Mouse (Mus musculus): ENCODE data around the gene Sec11a. TPM values are rescaled to one million over a fixed set of nuclear protein-coding genes. Genes with fewer than 3 reads are reported as not detected.

Gene Sec11a
- total and polyA plus RNA-seq, 2 experiments from 2014 or later = 48.1 to 140 TPM

GRCm38 (mm10) chr7:80897721-80898120, 49.9 kb downstream of the Sec11a start:
- Histone ChIP-seq H3K9me3 (ENCODE audit: low read length) (no peaks in the 10 kb centered on the region), H3K9ac (replicated peaks; ENCODE audit: low read length) (no peak overlapping the region), H3K4me1 (ENCODE audit: insufficient read depth, low read length) (no peaks in the 10 kb centered on the region), H3K27ac (no peak overlapping the region), H3K27me3 (ENCODE audit: insufficient read depth, low read length) (no peaks in the 10 kb centered on the region), H3K4me2 (ENCODE audit: low read depth, low read length) (no peak overlapping the region), H3K4me3 (ENCODE audit: low read length) (no peak overlapping the region), H3K36me3 (ENCODE audit: insufficient read depth, low read length) (peaks cover 8% of the 10 kb centered on the region)
- no peak for ATAC-seq
- 94% methylated on average over 4 of the region's 4 CpGs for WGBS
- TF ChIP-seq CTCF (IDR thresholded peaks at IDR 0.05; ENCODE audit: low read depth) = no peak
- DNase-seq (ENCODE audit: low spot score) = no peak

GRCm38 (mm10) chr7:80897134-80897533, 50.4 kb downstream of the Sec11a start:
- no peak for TF ChIP-seq CTCF (IDR thresholded peaks at IDR 0.05; ENCODE audit: low read depth)
- H3K4me1 ChIP-seq (ENCODE audit: insufficient read depth, low read length) = no peaks in the 10 kb centered on the region
- peaks cover 12% of the 10 kb centered on the region for H3K36me3 ChIP-seq (ENCODE audit: insufficient read depth, low read length)
- DNase-seq (ENCODE audit: low spot score) = no peak
- H3K27ac ChIP-seq = no peak overlapping the region
- WGBS = 88% methylated on average over 7 of the region's 7 CpGs
- no peaks in the 10 kb centered on the region for H3K9me3 ChIP-seq (ENCODE audit: low read length)
- no peak overlapping the region for H3K4me2 ChIP-seq (ENCODE audit: low read depth, low read length)
- H3K4me3 ChIP-seq (ENCODE audit: low read length) = no peak overlapping the region
- no peak for ATAC-seq
- no peak overlapping the region for H3K9ac ChIP-seq (replicated peaks; ENCODE audit: low read length)
- no peaks in the 10 kb centered on the region for H3K27me3 ChIP-seq (ENCODE audit: insufficient read depth, low read length)

- Histone ChIP-seq H3K27me3 (ENCODE audit: insufficient read depth, low read length) (no peaks in the 10 kb centered on the region), H3K4me1 (ENCODE audit: insufficient read depth, low read length) (no peaks in the 10 kb centered on the region), H3K9ac (replicated peaks; ENCODE audit: low read length) (no peak overlapping the region), H3K4me2 (ENCODE audit: low read depth, low read length) (no peak overlapping the region), H3K36me3 (ENCODE audit: insufficient read depth, low read length) (peaks cover 22% of the 10 kb centered on the region), H3K9me3 (ENCODE audit: low read length) (no peaks in the 10 kb centered on the region), H3K4me3 (ENCODE audit: low read length) (no peak overlapping the region), H3K27ac (no peak overlapping the region)
- DNase-seq (ENCODE audit: low spot score) = no peak
- ATAC-seq = no peak
- 93% methylated on average over 14 of the region's 14 CpGs for WGBS
- no peak for TF ChIP-seq CTCF (IDR thresholded peaks at IDR 0.05; ENCODE audit: low read depth)
These were observed 52.6 kb downstream of the Sec11a start for GRCm38 (mm10) chr7:80894815-80895519.

- Histone ChIP-seq H3K4me3 (ENCODE audit: low read length) (no peak overlapping the region), H3K27ac (peak overlapping the region; percentile 21; the same call in 1 of the 2 replicates), H3K9ac (replicated peaks; ENCODE audit: low read length) (no peak overlapping the region), H3K4me2 (ENCODE audit: low read depth, low read length) (no peak overlapping the region), H3K9me3 (ENCODE audit: low read length) (no peaks in the 10 kb centered on the region), H3K27me3 (ENCODE audit: insufficient read depth, low read length) (no peaks in the 10 kb centered on the region), H3K4me1 (ENCODE audit: insufficient read depth, low read length) (no peaks in the 10 kb centered on the region), H3K36me3 (ENCODE audit: insufficient read depth, low read length) (peaks cover 25% of the 10 kb centered on the region)
- DNase-seq (ENCODE audit: low spot score) = no peak
- 70% methylated on average over 7 of the region's 7 CpGs for WGBS
- ATAC-seq = no peak
- TF ChIP-seq CTCF (IDR thresholded peaks at IDR 0.05; ENCODE audit: low read depth) = no peak
These were observed 53.4 kb downstream of the Sec11a start for GRCm38 (mm10) chr7:80894196-80894595.

GRCm38 (mm10) chr7:80893753-80894129, 53.8 kb downstream of the Sec11a start:
- Histone ChIP-seq H3K9me3 (ENCODE audit: low read length) (no peaks in the 10 kb centered on the region), H3K27ac (peak overlapping the region; percentile 21; the same call in 1 of the 2 replicates), H3K27me3 (ENCODE audit: insufficient read depth, low read length) (no peaks in the 10 kb centered on the region), H3K36me3 (ENCODE audit: insufficient read depth, low read length) (peaks cover 25% of the 10 kb centered on the region), H3K4me3 (ENCODE audit: low read length) (no peak overlapping the region), H3K4me2 (ENCODE audit: low read depth, low read length) (no peak overlapping the region), H3K9ac (replicated peaks; ENCODE audit: low read length) (no peak overlapping the region), H3K4me1 (ENCODE audit: insufficient read depth, low read length) (no peaks in the 10 kb centered on the region)
- no peak for TF ChIP-seq CTCF (IDR thresholded peaks at IDR 0.05; ENCODE audit: low read depth)
- ATAC-seq (no peak), DNase-seq (ENCODE audit: low spot score) (no peak)
- WGBS = 68% methylated on average over 6 of the region's 6 CpGs

- Histone ChIP-seq H3K4me1 (ENCODE audit: insufficient read depth, low read length) (no peaks in the 10 kb centered on the region), H3K27ac (peak overlapping the region; percentile 21; the same call in 1 of the 2 replicates), H3K4me3 (ENCODE audit: low read length) (no peak overlapping the region), H3K36me3 (ENCODE audit: insufficient read depth, low read length) (peaks cover 25% of the 10 kb centered on the region), H3K9me3 (ENCODE audit: low read length) (no peaks in the 10 kb centered on the region), H3K4me2 (ENCODE audit: low read depth, low read length) (no peak overlapping the region), H3K9ac (replicated peaks; ENCODE audit: low read length) (no peak overlapping the region), H3K27me3 (ENCODE audit: insufficient read depth, low read length) (no peaks in the 10 kb centered on the region)
- 85% methylated on average over 15 of the region's 15 CpGs for WGBS
- no peak for ATAC-seq
- DNase-seq (ENCODE audit: low spot score) = no peak
- no peak for TF ChIP-seq CTCF (IDR thresholded peaks at IDR 0.05; ENCODE audit: low read depth)
These were observed 54.4 kb downstream of the Sec11a start for GRCm38 (mm10) chr7:80893086-80893752.

GRCm38 (mm10) chr7:80889841-80890241, 57.7 kb downstream of the Sec11a start:
- Histone ChIP-seq H3K9me3 (ENCODE audit: low read length) (no peaks in the 10 kb centered on the region), H3K9ac (replicated peaks; ENCODE audit: low read length) (no peak overlapping the region), H3K27ac (peak overlapping the region; percentile 65), H3K36me3 (ENCODE audit: insufficient read depth, low read length) (peaks cover 21% of the 10 kb centered on the region), H3K4me2 (ENCODE audit: low read depth, low read length) (no peak overlapping the region), H3K27me3 (ENCODE audit: insufficient read depth, low read length) (no peaks in the 10 kb centered on the region), H3K4me1 (ENCODE audit: insufficient read depth, low read length) (no peaks in the 10 kb centered on the region), H3K4me3 (ENCODE audit: low read length) (no peak overlapping the region)
- ATAC-seq (no peak), DNase-seq (ENCODE audit: low spot score) (no peak)
- no peak for TF ChIP-seq CTCF (IDR thresholded peaks at IDR 0.05; ENCODE audit: low read depth)
- WGBS = 84% methylated on average over 13 of the region's 13 CpGs
